Mouse (Mus musculus) cerebellum, adult 2 months (tissue): Measurements from ENCODE around the gene Rgs5. TPM values are rescaled to one million over a fixed set of nuclear protein-coding genes. Genes with fewer than 3 reads are reported as not detected.

Experiments
- DNase-seq, 2 experiments: peaks; one replicate each; pipeline ENCODE4 v3.0.0; 2021
- H3K27ac ChIP-seq: fragments of 200-500 bp; 2 replicates; pipeline ENCODE4 v1.5.1; 2012; ENCODE audit warnings: low read length, control low read depth, inconsistent platforms; ENCODE audit not compliant: insufficient read depth
- H3K27me3 ChIP-seq: fragments of 200-500 bp; 2 replicates; pipeline ENCODE4 v1.6.1; 2012; ENCODE audit warnings: inconsistent platforms, mild to moderate bottlenecking, low read length, moderate library complexity; ENCODE audit not compliant: control insufficient read depth, insufficient read depth
- H3K4me1 ChIP-seq: fragments of 200-500 bp; 2 replicates; pipeline ENCODE4 v1.6.1; 2011; ENCODE audit warnings: low read length; ENCODE audit not compliant: control insufficient read depth, insufficient read depth
- H3K4me3 ChIP-seq: fragments of 200-500 bp; replicated peaks from 2 replicates; pipeline ENCODE3; 2011; ENCODE audit warnings: mild to moderate bottlenecking, low read depth, low read length, control low read depth; ENCODE audit not compliant: insufficient read depth
- CTCF ChIP-seq: fragments of 200-500 bp; IDR thresholded peaks from 2 replicates; pipeline ENCODE4 v1.5.1; 2011; ENCODE audit warnings: low read depth, mild to moderate bottlenecking, control low read depth, low read length, moderate library complexity, borderline replicate concordance; ENCODE audit not compliant: insufficient read depth
- POLR2A ChIP-seq: fragments of 200-500 bp; IDR thresholded peaks from 2 replicates; pipeline ENCODE4 v1.6.1; 2011; ENCODE audit warnings: low read length, control low read depth, borderline replicate concordance; ENCODE audit not compliant: insufficient read depth
- WGBS: fragments of 180-500 bp; shearing (Covaris S2); methylation state at CpG from one replicate; pipeline ENCODE4 v1.1.7; 2018; 5-methylcytosine and 5-hydroxymethylcytosine counted together
- polyA plus RNA-seq: library from polyadenylated mRNA; depleted of rRNA; stranded (reverse); fragments of >200 nt; gene quantifications from 2 replicates; pipeline ENCODE4 v1.2.3, GENCODE M21; 2012; rRNA removed

Gene Rgs5
- polyA plus RNA-seq, 1 experiment: 69.4 TPM

DNA sequence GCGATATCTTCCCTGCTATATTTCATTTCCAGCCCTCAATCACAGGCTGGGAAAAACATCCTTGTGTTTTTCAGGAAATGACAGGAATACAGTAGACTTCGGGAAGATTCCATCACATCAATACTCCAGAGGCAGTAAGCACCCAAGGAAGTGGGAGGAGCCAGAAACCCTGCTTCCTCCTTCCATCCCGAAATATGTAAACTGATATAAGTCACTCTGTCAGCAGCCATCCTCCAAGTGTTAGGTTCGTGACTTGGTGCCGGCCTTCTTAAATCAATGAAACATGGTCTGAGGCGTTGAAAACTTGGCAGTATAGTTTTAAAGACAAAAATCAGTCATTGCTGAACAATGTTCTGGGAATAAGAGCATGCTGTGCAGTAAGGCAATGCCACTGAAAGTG, 80.8 kb downstream of the Rgs5 start:
- H3K27me3 ChIP-seq: no peaks in the 10 kb centered on the region
- H3K4me1 ChIP-seq: no peaks in the 10 kb centered on the region
- 87% methylated on average over 6 of the region's 6 CpGs for WGBS
- no peak overlapping the region for H3K4me3 ChIP-seq
- no peak overlapping the region for H3K27ac ChIP-seq
- DNase-seq: no peak
- TF ChIP-seq CTCF (no peak), POLR2A (no peak)

DNA sequence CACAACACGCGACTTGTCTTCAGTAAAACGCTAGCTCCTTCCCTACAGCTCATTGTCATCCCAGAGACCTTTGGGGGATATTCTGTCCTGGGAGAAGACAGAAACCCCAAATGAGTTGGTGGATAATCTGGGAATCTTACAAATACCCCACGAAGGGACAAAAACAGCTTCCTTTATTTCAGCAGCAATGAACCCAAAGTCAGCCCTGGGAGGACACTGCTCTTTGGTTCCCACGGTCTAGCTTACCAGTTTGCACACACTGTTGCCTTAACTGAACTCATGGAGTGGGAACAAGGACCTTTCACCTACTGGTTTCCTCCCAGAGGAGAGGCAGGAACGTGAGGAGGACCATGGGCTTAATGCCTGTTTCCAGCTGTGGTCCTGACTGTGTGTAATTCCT, 81.9 kb downstream of the Rgs5 start:
- Histone ChIP-seq H3K27me3 (no peaks in the 10 kb centered on the region), H3K27ac (no peak overlapping the region), H3K4me1 (no peaks in the 10 kb centered on the region), H3K4me3 (no peak overlapping the region)
- 81% methylated on average over 6 of the region's 6 CpGs for WGBS
- DNase-seq: no peak
- no peak for TF ChIP-seq CTCF
- TF ChIP-seq POLR2A: no peak

DNA sequence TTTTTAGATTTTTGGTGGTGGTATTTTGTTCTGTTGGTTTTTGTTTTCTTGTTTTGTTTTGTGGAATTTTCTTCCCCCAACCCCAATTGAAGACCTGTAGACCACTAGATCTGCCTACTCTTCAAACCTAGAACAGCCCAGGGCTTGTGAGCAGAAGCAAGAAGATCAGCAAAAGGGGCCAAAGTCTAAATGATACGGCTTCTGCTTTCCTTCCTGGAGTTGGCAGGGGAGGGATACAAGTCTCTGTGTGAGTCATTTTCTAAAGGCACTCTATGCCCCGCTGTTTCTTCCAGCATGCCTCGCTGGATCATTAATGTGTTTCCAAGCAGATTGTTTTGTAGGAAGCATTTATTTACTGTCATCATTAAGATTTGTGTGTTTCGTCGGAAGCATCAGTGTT, 85.8 kb downstream of the Rgs5 start:
- Histone ChIP-seq H3K4me1 (no peaks in the 10 kb centered on the region), H3K4me3 (no peak overlapping the region), H3K27ac (no peak overlapping the region), H3K27me3 (no peaks in the 10 kb centered on the region)
- 68% methylated on average over 5 of the region's 5 CpGs for WGBS
- no peak for TF ChIP-seq CTCF
- TF ChIP-seq POLR2A: no peak
- DNase-seq: no peak

Other genes with a start within 250 kb of the Rgs5 start
- 1.9 TPM in 2 replicates for gene Nuf2, start 124.0 kb upstream of the Rgs5 start, polyA plus RNA-seq
- gene Rgs4, start 92.1 kb downstream of the Rgs5 start, polyA plus RNA-seq: 42.0 and 48.3 TPM in 2 replicates